ENCODE assay signal across 16 mouse cellular contexts in the genomic region with DNA sequence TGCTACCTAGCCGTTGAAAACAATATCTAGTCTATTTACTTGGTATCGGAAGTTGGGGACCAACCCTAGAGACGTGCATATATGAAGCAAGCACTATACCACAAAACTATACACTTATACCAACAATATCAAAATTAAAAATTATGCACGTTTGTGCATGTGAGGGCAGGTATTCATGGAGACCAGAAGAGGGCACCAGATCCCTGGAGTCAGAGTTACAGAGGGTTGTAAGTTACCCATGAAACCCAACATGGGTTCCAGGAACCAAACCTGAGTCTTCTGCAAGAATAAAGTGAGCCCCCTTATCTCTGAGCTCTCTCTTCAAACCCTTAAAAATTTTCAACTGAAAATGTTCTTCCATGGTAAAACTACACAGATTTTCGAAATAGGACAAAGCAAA. TPM values are rescaled to one million over a fixed set of nuclear protein-coding genes. Genes with fewer than 3 reads are reported as not detected.
A peak's percentile ranks its signal among the peaks of the same experiment; 100 is the strongest.
DNase-seq lines count a peak whose midpoint lies in the region; ATAC-seq and TF ChIP-seq lines count a peak whose summit lies in the region.
"Had no signal": no experiment of that assay in that cellular context is flagged by ENCODE, and none has a peak within 500 bp of the region (broad histone marks: within the 10 kb centered on the region; RNA-seq: fewer than 3 reads in every experiment).

No protein-coding gene starts in this region.

- no peak overlapping the region for H3K9ac ChIP-seq in intestine, postnatal 0 days (ENCODE audit: low read depth, low read length)
- no peak overlapping the region for H3K9ac ChIP-seq in intestine, embryonic 16.5 days (ENCODE audit: low read depth, low read length)
- H3K9ac ChIP-seq in stomach, postnatal 0 days (ENCODE audit: low read length): no peak overlapping the region
- H3K9ac ChIP-seq: embryonic facial prominence, embryonic 12.5 days; hindbrain, embryonic 13.5 days; midbrain, embryonic 12.5 days; neural tube, embryonic 13.5 days had no signal

- no peaks in the 10 kb centered on the region for H3K9me3 ChIP-seq in intestine, postnatal 0 days (ENCODE audit: control insufficient read depth)
- H3K9me3 ChIP-seq in intestine, embryonic 16.5 days (ENCODE audit: control insufficient read depth, low read length): no peaks in the 10 kb centered on the region
- H3K9me3 ChIP-seq in stomach, postnatal 0 days (ENCODE audit: control insufficient read depth, low read length): no peaks in the 10 kb centered on the region
- H3K9me3 ChIP-seq: embryonic facial prominence, embryonic 12.5 days; hindbrain, embryonic 13.5 days; midbrain, embryonic 12.5 days; neural tube, embryonic 13.5 days had no signal

- ATAC-seq in intestine, postnatal 0 days: no peak
- no peak for ATAC-seq in intestine, embryonic 16.5 days
- no peak for ATAC-seq in stomach, postnatal 0 days (ENCODE audit: low FRiP score, low TSS enrichment)
- no peak for ATAC-seq in erythroblast, adult 5-6 weeks (replicated peaks; ENCODE audit: low FRiP score, poor library complexity, severe bottlenecking)

- peak; percentile 70 for TF ChIP-seq CTCF in intestine, postnatal 0 days (IDR thresholded peaks at IDR 0.05; ENCODE audit: low read depth)
- peak; percentile 65 for TF ChIP-seq CTCF in stomach, postnatal 0 days (IDR thresholded peaks at IDR 0.05; ENCODE audit: low read depth)

- no peak overlapping the region for H3K4me3 ChIP-seq in intestine, postnatal 0 days (ENCODE audit: low read depth, low read length)
- no peak overlapping the region for H3K4me3 ChIP-seq in intestine, embryonic 16.5 days (ENCODE audit: low read length)
- H3K4me3 ChIP-seq in stomach, postnatal 0 days (ENCODE audit: low read depth, low read length): no peak overlapping the region
- H3K4me3 ChIP-seq: embryonic facial prominence, embryonic 12.5 days; hindbrain, embryonic 13.5 days; midbrain, embryonic 12.5 days; neural tube, embryonic 13.5 days had no signal

- H3K4me1 ChIP-seq in intestine, postnatal 0 days (replicated peaks; ENCODE audit: control insufficient read depth, insufficient read depth, low read length): no peaks in the 10 kb centered on the region; the same call in 1 of the 2 replicates
- H3K4me1 ChIP-seq in intestine, embryonic 16.5 days (ENCODE audit: control insufficient read depth, insufficient read depth, low read length): peaks cover 7% of the 10 kb centered on the region; the same call in 1 of the 2 replicates
- no peaks in the 10 kb centered on the region for H3K4me1 ChIP-seq in stomach, postnatal 0 days (replicated peaks; ENCODE audit: control insufficient read depth, insufficient read depth)

- H3K36me3 ChIP-seq in intestine, postnatal 0 days (ENCODE audit: control insufficient read depth, insufficient read depth): no peaks in the 10 kb centered on the region
- no peaks in the 10 kb centered on the region for H3K36me3 ChIP-seq in intestine, embryonic 16.5 days (ENCODE audit: control insufficient read depth, insufficient read depth, low read length)
- no peaks in the 10 kb centered on the region for H3K36me3 ChIP-seq in stomach, postnatal 0 days (ENCODE audit: control insufficient read depth, insufficient read depth, low read length)
- H3K36me3 ChIP-seq: embryonic facial prominence, embryonic 12.5 days; hindbrain, embryonic 13.5 days; midbrain, embryonic 12.5 days; neural tube, embryonic 13.5 days had no signal

- 76% methylated on average over 5 of the region's 5 CpGs for WGBS in intestine, postnatal 0 days
- 85% methylated on average over 5 of the region's 5 CpGs for WGBS in intestine, embryonic 16.5 days
- WGBS in stomach, postnatal 0 days: 75% methylated on average over 5 of the region's 5 CpGs

- no peaks in the 10 kb centered on the region for H3K27me3 ChIP-seq in intestine, postnatal 0 days (replicated peaks; ENCODE audit: control insufficient read depth, insufficient read depth, low read length)
- no peaks in the 10 kb centered on the region for H3K27me3 ChIP-seq in intestine, embryonic 16.5 days (replicated peaks; ENCODE audit: control insufficient read depth, insufficient read depth, low read length)
- H3K27me3 ChIP-seq in stomach, postnatal 0 days (ENCODE audit: control insufficient read depth, insufficient read depth, low read length): no peaks in the 10 kb centered on the region
- H3K27me3 ChIP-seq: midbrain, embryonic 12.5 days; neural tube, embryonic 13.5 days had no signal

- no peak overlapping the region for H3K27ac ChIP-seq in intestine, postnatal 0 days (ENCODE audit: low read depth, low read length)
- no peak overlapping the region for H3K27ac ChIP-seq in intestine, embryonic 16.5 days (ENCODE audit: low read length)
- no peak overlapping the region for H3K27ac ChIP-seq in stomach, postnatal 0 days (replicated peaks)
- H3K27ac ChIP-seq: embryonic facial prominence, embryonic 12.5 days; hindbrain, embryonic 13.5 days; midbrain, embryonic 12.5 days; neural tube, embryonic 13.5 days had no signal

- no peak for TF ChIP-seq EP300 in stomach, postnatal 0 days (optimal IDR thresholded peaks at IDR 0.05)

- peak; percentile 4 for DNase-seq in right cerebral cortex, postnatal 14 days
- no peak for DNase-seq in right cerebral cortex, adult 2 months (ENCODE audit: low spot score in 2 of 2)
- DNase-seq in ZHBTc4 (ENCODE audit: low read depth, low spot score): peak; percentile 40
- no peak for DNase-seq in stomach, postnatal 0 days (ENCODE audit: low spot score)
- no peak for DNase-seq in cerebellum, adult 11-12 months
- DNase-seq: cerebellum, adult 9-11 months; gastrocnemius, postnatal 10 days; layer of hippocampus, adult 9-11 months; retina, postnatal 1 day had no signal

- H3K4me2 ChIP-seq in intestine, postnatal 0 days (replicated peaks; ENCODE audit: low read depth): no peak overlapping the region
- no peak overlapping the region for H3K4me2 ChIP-seq in intestine, embryonic 16.5 days (ENCODE audit: low read depth, low read length)
- H3K4me2 ChIP-seq in stomach, postnatal 0 days (replicated peaks; ENCODE audit: low read depth): no peak overlapping the region
- H3K4me2 ChIP-seq: embryonic facial prominence, embryonic 12.5 days; hindbrain, embryonic 13.5 days; midbrain, embryonic 12.5 days; neural tube, embryonic 13.5 days had no signal

RNA-seq across cellular contexts. Expression of gene 2010300C02Rik, which starts 29.2 kb away (rescaled TPM):
- polyA plus RNA-seq in intestine, postnatal 0 days (2015; fragmentation: Nextera tagmentation; extraction: Ambion mirVana): 7.2 and 7.8 TPM in 2 replicates
- polyA plus RNA-seq in intestine, embryonic 16.5 days (2015; fragmentation: Nextera tagmentation; extraction: Ambion mirVana): 11.1 and 12.6 TPM in 2 replicates
- 7.5 and 8.5 TPM in 2 replicates for polyA plus RNA-seq in stomach, postnatal 0 days (2015; fragmentation: Nextera tagmentation; extraction: Ambion mirVana)
- total RNA-seq in erythroblast, adult 5-6 weeks (2015; ENCODE audit: low replicate concordance): not detected in 2 replicates
- total RNA-seq in erythroblast, adult 5-6 weeks (2017; ENCODE audit: low replicate concordance): not detected in 2 replicates

Comparison
In these comparisons a context has a peak if more than half of its experiments do, and no peak if none do; other contexts are left out.
1. DNase-seq: peak in right cerebral cortex, postnatal 14 days (single experiment) and ZHBTc4 (single experiment); none in right cerebral cortex, adult 2 months (0 of 2), stomach, postnatal 0 days (single experiment) and cerebellum, adult 11-12 months (single experiment).